Mouse (Mus musculus) MEL (cell line): ENCODE measurements at regions not wholly inside any gene's neighbourhood (a gene's known extent, or its start where the extent isn't known, plus 50 kb on each side); places are given as distances from the start of the nearest gene placed in this dataset.

ENCODE experiments used
- CTCF ChIP-seq, 3 experiments: IDR thresholded peaks in 2 of 3; conservative IDR thresholded peaks in 1 of 3; 2 replicates each; pipeline ENCODE4 v1.5.1; 2011 to 2012; ENCODE audit warnings: low read length in 3 of 3, low read depth in 2 of 3, mild to moderate bottlenecking in 2 of 3, improper control_type of control experiment in 1 of 3, inconsistent platforms in 1 of 3, mixed read lengths in 1 of 3, moderate library complexity in 1 of 3; ENCODE audit not compliant: control insufficient read depth in 1 of 3, insufficient read depth in 1 of 3, poor library complexity in 1 of 3, severe bottlenecking in 1 of 3
- E2F4 ChIP-seq: IDR thresholded peaks from 2 replicates; pipeline ENCODE4 v1.6.1; 2011; ENCODE audit warnings: low read depth, low read length, improper control_type of control experiment, borderline replicate concordance
- HCFC1 ChIP-seq: IDR thresholded peaks from 2 replicates; pipeline ENCODE4 v1.6.1; 2012; ENCODE audit warnings: low read depth, mild to moderate bottlenecking, inconsistent platforms, low read length, improper control_type of control experiment, moderate library complexity
- KAT2A ChIP-seq: conservative IDR thresholded peaks from 2 replicates; pipeline ENCODE4 v1.6.1; 2012; ENCODE audit warnings: low read depth, low read length, improper control_type of control experiment, inconsistent platforms
- MAFK ChIP-seq: IDR thresholded peaks from 2 replicates; pipeline ENCODE4 v1.6.1; 2011; ENCODE audit warnings: low read depth, mild to moderate bottlenecking, low read length, improper control_type of control experiment, borderline replicate concordance
- MAX ChIP-seq: IDR thresholded peaks from 2 replicates; pipeline ENCODE4 v1.6.1; 2011; ENCODE audit warnings: low read length, improper control_type of control experiment
- MAZ ChIP-seq: IDR thresholded peaks from 2 replicates; pipeline ENCODE4 v1.6.1; 2012; ENCODE audit warnings: low read depth, mild to moderate bottlenecking, inconsistent platforms, low read length, improper control_type of control experiment
- POLR2A ChIP-seq, 2 experiments: IDR thresholded peaks; 2 replicates each; pipeline ENCODE4 v1.6.1; 2011 to 2012; ENCODE audit warnings: low read length in 2 of 2, mild to moderate bottlenecking in 2 of 2, control low read depth in 1 of 2, improper control_type of control experiment in 1 of 2, low read depth in 1 of 2, moderate library complexity in 1 of 2; ENCODE audit not compliant: control insufficient read depth in 1 of 2, insufficient read depth in 1 of 2, poor library complexity in 1 of 2
- POLR2AphosphoS5 ChIP-seq: IDR thresholded peaks from 2 replicates; pipeline ENCODE4 v1.6.1; 2012; ENCODE audit warnings: low read depth, borderline replicate concordance, mild to moderate bottlenecking, inconsistent platforms, low read length, moderate library complexity, mixed read lengths
- RAD21 ChIP-seq: IDR thresholded peaks from 2 replicates; pipeline ENCODE4 v1.6.1; 2011; ENCODE audit warnings: mild to moderate bottlenecking, low read depth, low read length, improper control_type of control experiment
- UBTF ChIP-seq: IDR thresholded peaks from 2 replicates; pipeline ENCODE4 v1.6.1; 2012; ENCODE audit warnings: low read depth, mild to moderate bottlenecking, inconsistent platforms, low read length, improper control_type of control experiment, moderate library complexity, borderline replicate concordance; ENCODE audit not compliant: insufficient read depth

DNA sequence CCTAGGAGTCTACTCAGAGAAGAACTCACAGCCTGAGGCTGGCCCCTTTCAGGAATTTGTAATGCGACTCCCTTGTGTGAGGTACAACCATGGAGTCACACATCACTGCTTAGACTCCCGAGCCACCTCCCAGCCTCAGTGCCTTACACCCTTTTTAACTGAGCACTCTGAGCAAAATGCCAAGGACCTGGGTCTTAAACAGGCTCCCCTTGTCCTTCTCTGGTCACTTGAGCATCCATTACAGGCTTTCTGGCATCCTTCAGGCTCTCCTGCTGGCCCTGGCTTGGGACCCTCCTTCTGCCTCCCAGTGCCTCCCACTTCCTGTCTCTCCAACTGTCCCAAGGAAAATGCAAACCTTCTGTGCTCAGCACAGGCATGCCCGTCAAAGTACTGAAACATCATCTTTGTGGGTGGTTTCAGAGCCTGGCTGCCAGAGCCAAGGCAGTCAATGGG is 100.0 kb downstream of the Wdr11 start:
- no peak for TF ChIP-seq E2F4
- no peak for TF ChIP-seq POLR2A (IDR thresholded peaks at IDR 0.05; ENCODE audit: control insufficient read depth in 1 of 2, insufficient read depth in 1 of 2, low read depth in 1 of 2, low read length in 2 of 2, poor library complexity in 1 of 2)
- no peak for TF ChIP-seq HCFC1
- TF ChIP-seq CTCF (IDR thresholded peaks at IDR 0.05 in 2 of 3, conservative IDR thresholded peaks at IDR 0.05 in 1 of 3; ENCODE audit: control insufficient read depth in 1 of 3, insufficient read depth in 1 of 3, low read depth in 2 of 3, low read length in 3 of 3, poor library complexity in 1 of 3, severe bottlenecking in 1 of 3): no peak
- no peak for TF ChIP-seq KAT2A
- TF ChIP-seq MAZ: no peak
- TF ChIP-seq UBTF: no peak
- no peak for TF ChIP-seq MAX
- TF ChIP-seq POLR2AphosphoS5: no peak
- no peak for TF ChIP-seq RAD21
- TF ChIP-seq MAFK: no peak
